Mouse (Mus musculus) T-helper 17 cell (primary cell): ENCODE results near the gene Becn1.
"Not testable (repeated sequence)": the region's sequence is repeated elsewhere in the genome, so short reads cannot be mapped to it uniquely, and the experiment has no call there.

Source experiments
- in situ Hi-C, 2 experiments: fragments of 300-600 bp; cut with MboI, MseI; formaldehyde crosslinking; loops; 1 replicate in 1 of 2; 2 replicates in 1 of 2; pipeline ENCODE4 v1.15.1; 2025; ENCODE audit warnings: high pct_unique_total_duplicates in 2 of 2

The Becn1 gene

DNA sequence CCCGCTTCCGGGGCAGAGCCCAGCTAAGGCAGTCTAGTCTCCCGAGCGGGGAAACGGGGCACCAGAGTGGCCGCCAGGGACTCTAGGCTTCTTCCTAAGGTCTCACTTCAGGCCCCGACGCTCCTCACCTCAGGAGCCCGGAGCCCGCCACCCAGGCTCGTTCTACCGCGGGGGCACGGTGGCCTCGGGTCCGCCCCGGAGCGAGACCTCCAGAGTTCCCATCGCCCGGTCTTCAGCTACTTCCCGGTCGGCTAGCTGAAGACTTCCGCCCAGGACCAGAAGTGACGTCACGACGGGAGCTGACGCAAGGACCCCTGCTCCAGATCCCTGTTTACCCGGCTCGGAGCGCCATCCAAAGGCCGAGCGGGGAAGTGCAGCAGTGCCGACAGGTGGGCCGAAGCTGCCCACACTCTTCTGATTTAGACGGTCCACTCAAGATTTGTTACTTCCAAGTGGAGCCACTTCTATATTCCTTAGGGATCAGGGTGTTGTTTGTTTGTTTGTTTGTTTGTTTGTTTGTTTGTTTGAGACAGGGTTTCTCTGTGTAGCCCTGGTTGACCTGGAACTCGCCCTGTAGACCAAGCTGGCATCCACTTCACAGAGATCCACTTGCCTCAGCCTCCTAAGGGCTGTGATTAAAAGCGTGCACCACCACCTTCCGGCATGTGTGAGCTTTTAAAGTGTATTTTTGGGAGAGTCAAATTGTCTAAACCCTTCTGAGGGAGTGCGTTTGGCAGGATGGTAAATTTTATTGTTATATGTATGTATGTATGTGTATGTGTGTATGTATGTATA lies at the start of gene Becn1:
TSS of gene Becn1 (minus strand) at position 283 of the 795 bp plus-strand sequence.
- in situ Hi-C loops: no loop called here

DNA sequence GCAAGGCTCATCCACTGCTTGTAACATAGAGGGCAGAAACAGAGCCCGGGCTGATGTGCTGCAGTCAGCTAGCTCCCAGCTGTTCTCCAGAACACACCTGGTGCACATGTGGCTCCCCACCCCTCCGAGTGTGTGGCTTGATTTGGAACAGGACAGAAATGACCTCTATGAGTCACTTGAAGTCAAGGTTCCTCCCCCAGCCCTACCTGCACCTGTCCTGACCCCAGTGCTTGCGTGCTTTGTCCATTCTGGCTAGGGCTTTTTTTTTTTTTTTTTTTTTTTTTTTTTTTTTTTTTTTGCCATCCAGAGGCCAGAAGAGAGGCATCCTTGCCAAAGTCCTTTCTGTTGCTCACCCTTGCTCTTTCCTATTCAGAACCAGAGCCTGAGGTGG lies 49.6 kb upstream of the Becn1 start:
- in situ Hi-C loops: no loop called here

DNA sequence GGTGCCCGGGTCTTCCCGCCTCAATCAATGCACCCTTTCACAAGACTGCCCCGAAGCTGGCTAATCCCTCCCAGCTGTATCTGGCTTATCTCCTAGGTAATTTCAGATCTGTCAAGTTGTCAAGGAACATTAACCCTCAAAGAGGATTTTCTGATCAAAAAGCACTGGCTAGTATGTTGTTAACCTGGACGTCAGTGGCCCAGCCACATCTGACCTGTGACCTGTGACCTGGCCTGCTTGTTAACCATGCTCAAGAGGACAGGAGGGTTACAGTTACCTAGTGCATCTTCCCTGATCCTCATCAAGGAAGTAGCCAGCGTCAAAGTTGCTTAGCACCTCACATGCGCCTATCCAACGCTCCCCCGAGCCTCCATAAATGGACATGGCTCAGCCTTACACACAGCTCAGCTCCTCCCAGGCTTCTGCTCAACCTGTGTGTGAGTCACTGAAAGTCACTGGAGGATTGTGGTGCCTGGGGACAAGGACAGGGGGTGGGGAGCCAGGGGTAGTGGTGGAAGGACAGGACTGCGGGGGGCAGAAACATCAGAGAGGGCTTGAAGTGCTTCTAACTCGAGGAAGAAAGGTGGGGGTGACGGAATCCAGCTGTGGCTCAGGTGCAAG lies 49.1 kb upstream of the Becn1 start:
- in situ Hi-C loops: no loop called here

DNA sequence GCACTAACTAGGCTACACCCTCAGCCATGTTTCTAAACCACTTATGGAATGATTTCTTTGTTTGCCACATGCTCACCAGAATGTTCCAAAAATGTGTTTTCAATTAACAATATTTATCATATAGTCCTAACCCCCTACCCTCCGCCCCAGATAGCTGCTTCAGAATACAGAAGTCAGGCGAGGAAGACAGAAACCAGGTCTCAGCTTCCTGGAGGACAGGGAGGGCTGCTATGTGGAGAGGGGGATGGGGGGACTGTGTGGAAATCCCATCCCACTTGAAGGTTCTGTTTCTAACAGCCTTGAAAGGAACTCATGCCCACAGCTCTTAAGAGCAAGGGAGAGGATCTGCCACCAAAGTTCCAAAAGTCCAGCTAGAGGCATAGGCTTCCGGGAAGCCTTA lies 47.1 kb upstream of the Becn1 start:
- in situ Hi-C loops: no loop called here

DNA sequence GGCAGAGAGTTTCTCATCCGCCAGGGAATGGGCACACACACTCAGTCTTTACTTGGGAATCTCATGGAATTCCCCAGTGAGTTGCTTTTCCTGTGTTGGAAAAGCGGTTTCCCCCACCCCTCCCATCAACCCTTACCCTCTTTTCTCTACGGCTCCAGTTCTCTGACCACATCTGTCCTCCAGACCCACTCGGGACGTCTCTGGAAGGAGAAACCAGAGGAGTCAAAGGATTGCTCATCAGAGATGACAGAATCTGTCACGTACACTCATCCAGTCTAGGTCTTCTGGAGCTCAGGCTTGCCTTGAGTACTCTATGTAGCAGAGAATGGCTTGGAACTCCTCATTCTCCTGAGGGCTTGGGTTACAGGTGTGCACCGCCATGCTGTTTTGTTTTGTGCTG lies 46.7 kb upstream of the Becn1 start:
- in situ Hi-C loops: no loop called here

DNA sequence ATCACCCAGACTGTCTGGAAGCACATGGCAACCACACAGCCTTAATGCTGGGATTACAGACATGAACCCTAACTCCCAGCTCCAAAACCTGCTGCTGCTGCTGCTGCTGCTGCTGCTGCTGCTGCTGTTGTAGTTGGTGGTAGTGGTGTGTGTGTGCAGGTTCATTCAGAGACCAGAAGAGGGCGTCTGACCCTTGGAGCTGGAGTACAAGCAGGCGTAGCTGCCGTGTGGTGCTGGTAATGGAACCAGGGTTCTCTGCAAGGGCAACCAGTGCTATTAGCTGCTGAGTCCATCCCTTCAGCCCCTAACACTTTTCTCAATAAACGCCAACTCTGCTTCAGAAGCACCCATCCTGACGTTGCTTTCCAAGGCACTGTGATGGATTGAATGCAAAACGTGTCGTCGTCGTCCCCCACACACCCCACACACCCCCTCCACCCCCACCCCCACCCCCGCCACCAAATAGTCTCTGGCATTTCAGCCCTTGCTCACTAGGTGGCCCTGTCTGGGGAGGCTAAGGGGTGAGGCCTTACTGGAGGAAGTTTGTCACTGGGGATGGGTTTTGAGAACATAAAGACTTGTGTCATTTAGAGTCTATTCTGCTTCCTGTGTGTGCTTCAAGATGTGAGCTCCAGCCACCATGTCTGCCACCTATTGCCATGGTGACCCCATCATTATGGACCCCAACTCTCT lies 45.1 kb upstream of the Becn1 start:
- in situ Hi-C loops: no loop called here

DNA sequence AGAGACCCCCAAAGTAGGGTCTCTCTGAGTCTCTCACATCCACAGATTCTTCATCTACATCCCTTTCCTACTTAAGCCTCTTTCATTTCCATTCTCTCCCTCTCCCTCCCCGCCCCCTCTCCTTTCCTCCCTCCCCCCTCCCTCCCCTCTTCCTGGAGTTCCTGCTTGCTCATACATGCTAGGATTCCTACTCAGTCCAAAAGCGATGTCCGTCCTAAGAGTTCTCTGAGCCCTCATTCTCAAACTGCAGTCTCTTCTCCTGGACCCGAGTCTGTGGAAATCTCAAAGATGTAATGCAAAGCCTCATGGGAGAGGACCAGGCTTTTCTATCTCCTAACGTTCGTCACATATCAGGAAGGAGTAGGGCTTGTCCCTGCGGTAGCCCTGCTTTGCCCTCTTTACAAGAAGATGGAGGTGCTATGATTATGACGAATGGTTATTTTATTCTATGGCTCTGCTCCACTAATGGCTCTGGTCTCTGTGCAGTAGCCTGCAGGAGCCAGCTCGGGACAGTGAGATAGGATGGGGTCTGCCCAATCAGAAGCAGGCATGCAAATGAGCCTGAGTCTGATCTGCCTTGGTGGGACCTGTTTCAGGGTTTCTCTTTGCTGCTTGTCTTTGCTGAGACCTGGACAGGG lies 36.2 kb upstream of the Becn1 start:
- in situ Hi-C loops: loop anchor here in 1 of 2 experiments (5.0 kb wide), 1 partner anchor 54 kb away; no protein-coding TSS in a partner anchor

DNA sequence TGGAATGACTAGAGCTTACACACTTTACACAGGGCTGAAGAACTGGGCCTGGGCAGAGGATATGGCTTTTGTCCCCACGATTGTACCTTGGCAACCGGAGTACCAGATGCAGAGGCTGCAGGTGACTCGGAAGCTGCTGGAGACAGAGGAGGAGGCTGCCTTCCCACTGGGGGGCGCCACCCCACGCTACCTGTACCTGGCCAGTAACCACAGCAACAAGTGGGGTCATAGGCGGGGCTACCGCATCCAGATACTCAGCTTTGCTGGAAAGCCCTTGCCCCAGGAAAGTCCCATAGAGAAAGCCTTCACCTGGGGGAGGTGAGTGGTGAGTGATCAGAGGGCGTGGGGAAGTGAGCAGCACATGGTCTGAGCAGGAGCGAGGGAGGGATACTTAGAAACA lies 33.6 kb upstream of the Becn1 start:
- in situ Hi-C loops: loop anchor here in 1 of 2 experiments (5.0 kb wide), 1 partner anchor 57 kb away; no protein-coding TSS in a partner anchor

DNA sequence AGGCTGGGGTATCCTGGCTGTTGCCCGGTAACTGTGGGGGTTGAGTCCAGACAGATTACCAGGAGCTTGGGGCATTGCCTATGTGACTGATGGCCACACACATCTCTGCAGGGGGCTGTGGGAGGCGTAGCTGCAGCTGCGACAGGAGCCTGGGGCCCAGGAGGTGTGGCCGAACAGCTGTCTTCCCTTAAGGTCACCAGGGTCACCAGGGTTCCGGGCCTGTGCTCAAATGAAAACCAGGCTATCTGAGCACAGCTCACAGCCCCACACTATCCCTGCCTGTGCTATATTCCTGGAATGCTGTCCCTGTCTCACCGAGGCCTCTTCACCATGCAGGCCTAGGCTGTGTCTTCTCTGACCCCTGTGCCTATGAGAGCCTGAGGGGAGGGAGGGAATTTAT lies 32.4 kb upstream of the Becn1 start:
- in situ Hi-C loops: loop anchor here in 1 of 2 experiments (5.0 kb wide), 1 partner anchor 63 kb away; no protein-coding TSS in a partner anchor

DNA sequence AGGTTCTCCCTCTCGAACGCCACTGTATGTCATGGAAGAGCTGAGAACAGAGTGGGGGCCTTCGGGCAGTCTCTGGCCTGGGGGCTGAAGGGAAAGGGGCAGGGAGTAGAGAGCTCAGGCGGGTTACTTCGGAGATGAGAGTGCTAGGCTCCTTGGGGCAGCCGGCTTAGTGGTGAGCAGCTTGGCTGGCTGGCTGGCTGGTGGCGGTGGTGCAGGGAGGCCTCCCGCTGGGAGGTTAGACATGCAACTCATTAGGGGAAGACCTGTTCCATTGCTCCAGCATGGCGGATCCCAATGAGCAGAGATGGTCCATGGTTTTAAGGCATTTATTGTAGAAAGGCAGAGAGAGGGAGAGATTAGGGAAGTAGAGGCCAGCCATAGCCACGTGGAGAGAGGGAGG lies 31.9 kb upstream of the Becn1 start:
- in situ Hi-C loops: loop anchor here in 1 of 2 experiments (5.0 kb wide), 1 partner anchor 63 kb away; no protein-coding TSS in a partner anchor

DNA sequence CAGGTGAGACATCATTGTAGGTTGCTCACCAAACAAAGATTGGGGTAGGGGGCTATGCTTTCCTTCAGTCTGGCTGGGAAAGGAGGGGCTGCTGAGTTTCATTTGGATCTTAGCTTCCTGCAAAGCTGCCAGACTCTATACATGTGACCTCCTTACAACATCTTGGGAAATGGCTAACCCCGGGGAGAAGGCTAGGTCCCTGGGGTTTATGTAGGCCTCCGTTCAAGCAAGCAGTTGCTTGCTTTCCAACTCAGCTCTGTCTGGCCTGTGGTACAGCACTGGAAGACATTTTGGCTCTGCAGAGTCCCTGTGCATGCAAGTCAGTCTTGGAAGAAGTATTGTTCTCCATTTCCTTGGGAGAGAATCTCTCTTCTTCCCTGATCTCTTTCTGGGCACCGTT lies 30.5 kb upstream of the Becn1 start:
- in situ Hi-C loops: loop anchor here in 1 of 2 experiments (5.0 kb wide), 1 partner anchor 65 kb away; no protein-coding TSS in a partner anchor

DNA sequence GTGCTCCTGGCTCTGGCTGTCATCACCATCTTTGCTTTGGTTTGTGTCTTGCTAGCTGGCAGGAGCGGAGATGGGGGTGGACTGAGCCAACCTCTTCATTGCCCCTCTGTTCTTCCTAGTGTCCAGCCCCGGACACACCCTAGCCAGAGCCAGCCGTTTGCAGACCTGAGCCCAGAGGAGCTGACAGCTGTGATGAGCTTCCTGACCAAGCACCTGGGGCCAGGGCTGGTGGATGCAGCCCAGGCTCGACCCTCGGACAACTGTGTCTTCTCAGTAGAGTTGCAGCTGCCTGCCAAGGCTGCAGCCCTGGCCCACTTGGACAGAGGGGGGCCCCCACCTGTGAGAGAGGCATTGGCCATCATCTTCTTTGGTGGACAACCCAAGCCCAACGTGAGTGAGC lies 28.9 kb upstream of the Becn1 start:
- in situ Hi-C loops: loop anchor here in 1 of 2 experiments (5.0 kb wide), 1 partner anchor 66 kb away; no protein-coding TSS in a partner anchor

DNA sequence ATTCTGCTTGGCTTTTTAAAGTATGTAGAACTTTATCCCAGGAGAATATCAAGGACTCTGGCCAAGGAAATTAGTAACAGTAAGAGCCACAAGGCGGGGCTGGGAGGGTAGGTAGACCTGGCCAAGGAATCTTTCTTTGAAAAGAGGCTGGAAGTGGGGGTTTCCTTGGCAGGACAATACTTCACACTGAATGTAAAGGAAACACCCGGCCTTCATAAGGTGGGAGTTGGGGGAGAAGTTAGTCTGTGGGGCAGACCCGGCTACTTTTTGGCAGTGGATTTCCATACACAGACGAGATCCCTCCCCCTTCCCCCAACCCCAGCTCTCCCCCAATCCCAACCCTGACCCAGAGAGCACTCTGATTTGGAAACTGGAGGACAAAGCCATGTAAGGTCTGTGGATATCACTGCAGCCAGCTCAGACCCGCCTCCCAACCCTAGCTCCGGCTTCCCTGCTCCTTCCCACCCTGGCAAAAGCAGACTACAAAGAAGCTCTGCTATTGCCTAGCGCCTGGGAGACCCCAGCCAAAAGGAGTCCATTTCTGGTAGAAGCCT lies 28.4 kb upstream of the Becn1 start, which contains the start of gene Aoc3:
TSS of gene Aoc3 (plus strand) at position 235 of the 554 bp plus-strand sequence.
- in situ Hi-C loops: loop anchor here in 1 of 2 experiments (5.0 kb wide), 1 partner anchor 67 kb away; no protein-coding TSS in a partner anchor

DNA sequence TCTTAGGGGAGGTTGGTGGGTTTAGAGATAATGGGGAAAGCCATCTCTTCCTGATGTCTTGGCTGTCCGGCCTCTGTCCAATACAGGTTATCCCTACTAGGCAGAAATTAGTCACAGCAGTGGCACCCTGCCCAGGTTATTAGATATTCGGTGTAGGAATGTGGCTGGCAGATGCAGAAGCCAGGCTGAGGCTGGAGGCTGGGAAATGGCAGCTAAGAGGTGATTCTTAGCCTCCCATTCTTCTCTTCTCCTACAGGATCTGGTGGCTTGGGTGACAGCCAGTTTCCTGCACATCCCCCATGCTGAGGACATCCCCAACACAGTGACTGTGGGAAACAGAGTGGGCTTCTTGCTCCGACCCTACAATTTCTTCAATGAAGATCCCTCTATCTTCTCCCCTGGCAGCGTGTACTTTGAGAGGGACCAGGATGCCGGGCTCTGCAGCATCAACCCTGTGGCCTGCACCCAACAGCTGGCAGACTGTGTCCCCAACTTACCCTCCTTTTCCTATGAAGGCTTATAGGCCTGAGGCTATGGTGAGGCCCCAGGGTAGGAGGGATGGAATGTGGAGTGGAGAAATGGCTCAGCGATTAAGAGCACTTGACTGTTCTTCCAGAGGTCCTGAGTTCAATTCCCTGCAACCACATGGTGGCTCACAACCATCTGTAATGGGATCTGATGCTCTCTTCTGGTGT lies 27.0 kb upstream of the Becn1 start:
- in situ Hi-C loops: no loop called here

DNA sequence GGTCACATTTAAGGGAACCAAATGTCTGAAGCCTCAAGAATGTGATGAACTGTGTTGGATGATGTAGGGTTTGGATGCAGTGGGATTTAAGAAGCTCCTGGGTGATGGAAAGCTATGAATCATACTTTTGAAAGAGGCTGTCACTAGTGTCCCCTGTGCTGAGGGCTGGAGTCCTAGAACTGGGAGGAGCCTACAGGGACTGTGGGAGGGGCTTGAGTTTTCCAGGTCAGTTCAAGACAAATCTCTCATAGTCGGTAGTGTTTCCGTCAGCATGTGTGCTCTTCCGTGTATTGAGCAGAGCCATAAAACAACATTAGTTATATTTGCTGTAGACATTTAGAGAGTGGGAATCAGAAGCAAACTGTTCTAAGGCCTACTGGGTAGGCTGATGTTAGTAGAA lies 25.2 kb upstream of the Becn1 start:
- in situ Hi-C loops: no loop called here

DNA sequence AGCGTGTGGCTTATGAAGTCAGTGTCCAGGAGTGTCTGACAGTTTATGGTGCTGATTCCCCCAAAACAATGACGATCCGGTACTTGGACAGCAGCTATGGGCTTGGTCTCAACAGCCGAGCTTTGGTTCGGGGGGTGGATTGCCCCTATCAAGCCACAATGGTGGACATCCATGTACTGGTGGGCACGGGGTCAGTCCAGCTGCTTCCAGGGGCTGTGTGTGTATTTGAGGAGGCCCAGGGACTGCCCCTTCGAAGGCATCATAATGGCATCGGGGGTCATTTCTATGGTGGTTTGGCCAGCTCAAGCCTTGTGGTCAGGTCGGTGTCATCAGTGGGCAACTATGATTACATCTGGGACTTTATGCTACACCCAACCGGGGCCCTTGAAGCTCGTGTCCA lies 24.1 kb upstream of the Becn1 start:
- in situ Hi-C loops: no loop called here

DNA sequence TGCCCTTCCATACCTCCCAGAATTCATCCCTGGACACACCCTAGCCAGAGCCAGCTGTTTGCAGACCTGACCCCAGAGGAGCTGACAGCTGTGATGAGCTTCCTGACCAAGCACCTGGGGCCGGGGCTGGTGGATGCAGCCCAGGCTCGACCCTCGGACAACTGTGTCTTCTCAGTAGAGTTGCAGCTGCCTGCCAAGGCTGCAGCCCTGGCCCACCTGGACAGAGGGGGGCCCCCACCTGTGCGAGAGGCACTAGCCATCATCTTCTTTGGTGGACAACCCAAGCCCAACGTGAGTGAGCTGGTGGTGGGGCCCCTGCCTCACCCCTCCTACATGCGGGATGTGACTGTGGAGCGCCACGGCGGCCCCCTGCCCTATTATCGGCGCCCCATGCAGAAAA lies 23.1 kb upstream of the Becn1 start:
- in situ Hi-C loops: not testable (repeated sequence)

DNA sequence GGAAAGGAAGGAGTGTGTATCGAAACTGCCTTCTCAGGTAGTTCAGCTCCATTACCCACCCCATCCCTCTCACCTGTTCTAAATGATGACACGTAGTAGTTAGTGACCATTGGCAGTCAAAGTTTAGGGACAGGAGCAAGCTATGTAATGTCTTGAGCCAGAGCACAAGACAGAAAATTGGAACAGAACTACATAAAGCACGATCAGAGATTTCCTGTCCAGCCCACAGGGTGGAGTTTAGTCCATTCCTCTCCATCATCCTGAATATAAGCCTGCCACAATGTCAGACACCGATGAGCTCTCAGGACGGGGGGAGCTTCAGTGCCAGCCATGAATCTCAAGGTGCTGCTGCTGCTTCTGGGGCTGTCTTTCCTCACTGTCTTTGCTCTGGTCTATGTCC lies 22.7 kb upstream of the Becn1 start, which contains the start of gene Aoc2:
TSS of gene Aoc2 (plus strand) at position 301 of the 400 bp plus-strand sequence.
- in situ Hi-C loops: no loop called here

DNA sequence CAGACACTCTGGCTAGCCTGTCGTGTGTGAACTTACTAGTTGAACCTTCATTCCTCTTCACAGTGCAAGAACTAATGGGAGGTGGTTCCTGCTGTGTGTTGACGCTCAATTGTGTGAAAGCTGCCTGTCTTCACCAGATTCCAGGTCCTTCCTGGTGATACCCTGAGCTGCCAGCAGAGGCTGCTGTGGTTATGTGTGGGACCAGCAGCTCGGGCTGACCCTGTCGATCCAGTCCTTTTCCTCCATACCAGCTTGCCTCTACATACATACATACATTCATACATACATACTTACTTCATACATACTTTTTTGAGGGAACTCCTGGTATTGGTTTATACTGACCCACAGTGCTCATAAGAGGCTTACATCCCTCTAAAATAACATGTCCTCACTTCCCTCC lies 21.5 kb upstream of the Becn1 start:
- in situ Hi-C loops: no loop called here

DNA sequence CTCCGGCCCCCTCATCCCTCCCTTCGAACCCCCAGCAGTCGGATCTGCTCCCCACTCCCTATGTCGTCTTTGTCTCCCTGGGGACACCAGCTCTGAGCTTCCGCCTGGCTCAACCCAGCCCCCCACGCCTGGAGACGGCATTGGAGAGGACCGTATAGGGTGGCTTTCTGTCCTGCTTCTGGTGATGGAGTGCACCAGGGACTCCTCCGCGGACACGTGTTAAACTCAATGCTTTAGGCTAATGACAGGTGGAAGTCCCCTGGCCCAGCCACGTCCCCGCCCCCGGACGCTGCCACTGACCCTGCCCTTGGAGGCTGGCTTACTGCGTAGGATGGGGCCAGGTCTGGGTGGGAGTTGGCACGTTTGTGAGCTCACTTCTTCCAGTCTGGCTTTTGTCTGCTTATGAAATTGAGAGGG lies 14.4 kb upstream of the Becn1 start:
- in situ Hi-C loops: no loop called here
